Mouse (Mus musculus) liver, adult 2 months (tissue): Measurements from ENCODE around the gene Tstd2.
A peak's percentile ranks its signal among the peaks of the same experiment; 100 is the strongest.

ENCODE experiments used
- CTCF ChIP-seq: fragments of 200-500 bp; IDR thresholded peaks from 2 replicates; pipeline ENCODE4 v1.5.1; 2011; ENCODE audit warnings: low read depth, low read length, control low read depth
- POLR2A ChIP-seq: fragments of 200-500 bp; IDR thresholded peaks from 2 replicates; pipeline ENCODE4 v1.6.1; 2011; ENCODE audit warnings: low read length, control low read depth; ENCODE audit not compliant: insufficient read depth; ENCODE audit errors: extremely low read depth

DNA sequence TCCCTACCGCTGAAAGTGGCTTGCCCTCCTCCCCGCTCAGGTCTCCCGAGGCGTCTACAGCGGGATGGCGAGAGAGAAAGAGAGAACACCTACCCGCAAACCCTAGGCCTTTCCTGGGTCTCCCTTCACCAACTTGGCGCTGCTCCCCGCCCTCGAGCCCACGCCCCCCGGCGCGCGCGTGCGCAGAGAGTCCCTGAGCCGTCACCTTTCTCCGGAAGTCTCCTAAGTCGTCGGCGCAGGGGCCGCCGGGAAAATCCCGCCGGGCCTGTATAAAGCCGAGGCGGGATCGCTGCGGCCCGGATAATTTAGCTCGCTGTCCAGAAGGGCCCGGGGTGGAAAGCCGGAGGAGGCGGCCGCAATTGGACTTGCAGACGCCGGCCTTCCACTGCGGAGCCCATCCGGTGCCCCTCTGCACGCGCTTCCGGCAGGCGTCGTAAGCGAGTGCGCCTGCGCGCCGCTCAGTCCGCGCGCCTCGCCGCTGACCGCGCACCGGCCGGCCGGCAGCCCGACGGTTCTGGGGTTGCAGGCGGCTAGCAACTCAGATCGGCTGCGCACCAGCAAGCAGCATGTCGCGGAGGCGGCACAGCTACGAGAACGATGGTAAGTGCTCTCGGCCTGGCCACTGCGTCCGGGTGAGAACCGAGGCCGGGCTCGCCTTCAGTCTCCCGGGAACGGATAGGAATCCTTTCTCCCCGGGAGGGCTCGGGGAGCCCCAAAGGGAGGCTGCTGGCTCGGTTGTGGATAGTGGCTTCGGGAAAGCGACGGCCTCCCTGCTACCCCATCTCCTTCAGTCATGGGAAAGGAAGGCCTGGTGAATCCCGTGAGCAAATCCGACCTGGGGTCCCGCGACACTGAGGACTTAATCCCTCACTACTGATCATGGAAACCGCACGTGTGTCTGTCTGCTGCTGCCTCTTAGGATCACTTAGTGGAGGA is at the start of gene Tstd2, which contains the start of gene Ncbp1:
- TF ChIP-seq POLR2A (peak; percentile 60), CTCF (no peak)
